Mouse (Mus musculus): Measurements from ENCODE around the gene Ap1m1.

DNA sequence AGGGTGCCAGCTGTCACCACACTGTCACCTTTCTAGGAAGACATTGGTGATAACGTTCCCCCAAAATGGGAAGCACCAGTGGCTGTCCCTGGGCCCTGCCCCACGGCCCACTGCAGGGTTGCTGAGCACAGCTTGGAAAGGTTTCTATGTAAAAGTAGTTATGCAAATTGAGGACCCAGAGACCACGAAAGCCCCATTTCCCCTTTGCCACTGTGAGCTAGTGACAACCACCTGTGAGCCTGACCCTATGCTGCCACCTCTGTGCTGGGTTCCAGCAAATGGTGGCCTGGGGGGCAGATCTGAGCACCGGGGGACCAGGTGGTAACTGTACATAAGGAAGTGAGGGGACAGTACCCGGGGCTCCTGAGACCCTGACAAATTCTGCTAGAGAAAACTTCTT lies 34.0 kb downstream of the Ap1m1 start:
- TF ChIP-seq CTCF (IDR thresholded peaks at IDR 0.05; ENCODE audit: low read depth) (no peak), EP300 (IDR thresholded peaks at IDR 0.05; ENCODE audit: low read depth) (no peak)

Measured in liver, postnatal 0 days (tissue).